Mouse (Mus musculus) lung, embryonic 15.5 days (tissue): ENCODE results near the gene Isoc2a. TPM values are rescaled to one million over a fixed set of nuclear protein-coding genes. Genes with fewer than 3 reads are reported as not detected.

ENCODE experiments used
- polyA plus RNA-seq: library from polyadenylated mRNA; unstranded; fragments of >200 nt; fragmentation: Nextera tagmentation; extraction: Ambion mirVana; gene quantifications from 2 replicates; pipeline ENCODE4 v1.2.1, GENCODE M21; 2015

Isoc2a gene
- polyA plus RNA-seq, 1 experiment from 2014 or later, result 0.81 TPM

Other genes starting within 250 kb of the Isoc2a start
- gene Tmem86b, start 245.7 kb upstream of the Isoc2a start, polyA plus RNA-seq, result 0.76 and 1.00 TPM in 2 replicates
- 9.0 and 9.2 TPM in 2 replicates for gene Ppp6r1, start 218.1 kb upstream of the Isoc2a start, polyA plus RNA-seq
- 99.4 and 99.6 TPM in 2 replicates for gene Hspbp1, start 192.1 kb upstream of the Isoc2a start, polyA plus RNA-seq
- gene Brsk1, start 186.5 kb upstream of the Isoc2a start, polyA plus RNA-seq, result 0.87 and 1.1 TPM in 2 replicates
- gene Tmem150b, start 151.9 kb upstream of the Isoc2a start, polyA plus RNA-seq, result 0.07 and 0.10 TPM in 2 replicates
- gene Kmt5c, start 137.0 kb upstream of the Isoc2a start, polyA plus RNA-seq, result 53.9 and 60.3 TPM in 2 replicates
- gene Cox6b2, start 124.1 kb upstream of the Isoc2a start, polyA plus RNA-seq, result 62.9 and 64.1 TPM in 2 replicates
- gene Fam71e2, start 105.9 kb upstream of the Isoc2a start, polyA plus RNA-seq, result not detected in 2 replicates
- gene Il11, start 94.3 kb upstream of the Isoc2a start, polyA plus RNA-seq, result 0.19 and 0.26 TPM in 2 replicates
- 0.57 and 0.76 TPM in 2 replicates for gene Tmem190, start 94.2 kb upstream of the Isoc2a start, polyA plus RNA-seq
- 20.8 and 21.4 TPM in 2 replicates for gene Tmem238, start 87.5 kb upstream of the Isoc2a start, polyA plus RNA-seq
- 314 and 334 TPM in 2 replicates for gene Rpl28, start 84.3 kb upstream of the Isoc2a start, polyA plus RNA-seq
- gene Ube2s, start 64.6 kb upstream of the Isoc2a start, polyA plus RNA-seq, result 409 and 411 TPM in 2 replicates
- gene Shisa7, start 32.5 kb upstream of the Isoc2a start, polyA plus RNA-seq, result 0.94 and 1.3 TPM in 2 replicates
- 10.6 and 12.3 TPM in 2 replicates for gene Isoc2b, start 6.9 kb upstream of the Isoc2a start, polyA plus RNA-seq
- 0.16 TPM in 1 of 2 replicates, not detected in the other for gene Gm36210, start 29.4 kb downstream of the Isoc2a start, polyA plus RNA-seq
- gene Zfp628, start 38.1 kb downstream of the Isoc2a start, polyA plus RNA-seq, result 3.2 and 3.4 TPM in 2 replicates
- 2.8 and 3.7 TPM in 2 replicates for gene Nat14, start 44.9 kb downstream of the Isoc2a start, polyA plus RNA-seq
- gene Ssc5d, start 48.6 kb downstream of the Isoc2a start, polyA plus RNA-seq, result 1.6 and 2.2 TPM in 2 replicates
- 0.39 and 1.2 TPM in 2 replicates for gene Sbk2, start 87.3 kb downstream of the Isoc2a start, polyA plus RNA-seq
- 0.52 and 0.77 TPM in 2 replicates for gene Sbk3, start 94.0 kb downstream of the Isoc2a start, polyA plus RNA-seq
- gene Zfp579, start 119.0 kb downstream of the Isoc2a start, polyA plus RNA-seq, result 31.5 and 32.0 TPM in 2 replicates
- 15.8 TPM in 2 replicates for gene Zfp524, start 137.3 kb downstream of the Isoc2a start, polyA plus RNA-seq
- 45.5 and 47.3 TPM in 2 replicates for gene Fiz1, start 137.5 kb downstream of the Isoc2a start, polyA plus RNA-seq
- 1.2 TPM in 1 of 2 replicates, not detected in the other for gene Gm44973, start 138.3 kb downstream of the Isoc2a start, polyA plus RNA-seq
- gene Zfp865, start 143.2 kb downstream of the Isoc2a start, polyA plus RNA-seq, result 6.4 and 6.7 TPM in 2 replicates
- gene Ccdc106, start 143.4 kb downstream of the Isoc2a start, polyA plus RNA-seq, result 7.0 and 7.6 TPM in 2 replicates
- not detected in 2 replicates for gene 4632433K11Rik, start 157.0 kb downstream of the Isoc2a start, polyA plus RNA-seq
- gene Zfp784, start 161.3 kb downstream of the Isoc2a start, polyA plus RNA-seq, result 4.9 and 5.0 TPM in 2 replicates
- 29.2 and 30.0 TPM in 2 replicates for gene Zfp580, start 174.4 kb downstream of the Isoc2a start, polyA plus RNA-seq
- 147 and 150 TPM in 2 replicates for gene U2af2, start 185.0 kb downstream of the Isoc2a start, polyA plus RNA-seq
- gene Epn1, start 203.1 kb downstream of the Isoc2a start, polyA plus RNA-seq, result 55.1 and 60.5 TPM in 2 replicates
- gene Rfpl4, start 239.8 kb downstream of the Isoc2a start, polyA plus RNA-seq, result not detected in 2 replicates
- gene Rasl2-9, start 248.8 kb downstream of the Isoc2a start, polyA plus RNA-seq, result 0.47 and 0.64 TPM in 2 replicates